Comparison of ENCODE assay signal across 8 mouse cellular contexts in the genomic region with DNA sequence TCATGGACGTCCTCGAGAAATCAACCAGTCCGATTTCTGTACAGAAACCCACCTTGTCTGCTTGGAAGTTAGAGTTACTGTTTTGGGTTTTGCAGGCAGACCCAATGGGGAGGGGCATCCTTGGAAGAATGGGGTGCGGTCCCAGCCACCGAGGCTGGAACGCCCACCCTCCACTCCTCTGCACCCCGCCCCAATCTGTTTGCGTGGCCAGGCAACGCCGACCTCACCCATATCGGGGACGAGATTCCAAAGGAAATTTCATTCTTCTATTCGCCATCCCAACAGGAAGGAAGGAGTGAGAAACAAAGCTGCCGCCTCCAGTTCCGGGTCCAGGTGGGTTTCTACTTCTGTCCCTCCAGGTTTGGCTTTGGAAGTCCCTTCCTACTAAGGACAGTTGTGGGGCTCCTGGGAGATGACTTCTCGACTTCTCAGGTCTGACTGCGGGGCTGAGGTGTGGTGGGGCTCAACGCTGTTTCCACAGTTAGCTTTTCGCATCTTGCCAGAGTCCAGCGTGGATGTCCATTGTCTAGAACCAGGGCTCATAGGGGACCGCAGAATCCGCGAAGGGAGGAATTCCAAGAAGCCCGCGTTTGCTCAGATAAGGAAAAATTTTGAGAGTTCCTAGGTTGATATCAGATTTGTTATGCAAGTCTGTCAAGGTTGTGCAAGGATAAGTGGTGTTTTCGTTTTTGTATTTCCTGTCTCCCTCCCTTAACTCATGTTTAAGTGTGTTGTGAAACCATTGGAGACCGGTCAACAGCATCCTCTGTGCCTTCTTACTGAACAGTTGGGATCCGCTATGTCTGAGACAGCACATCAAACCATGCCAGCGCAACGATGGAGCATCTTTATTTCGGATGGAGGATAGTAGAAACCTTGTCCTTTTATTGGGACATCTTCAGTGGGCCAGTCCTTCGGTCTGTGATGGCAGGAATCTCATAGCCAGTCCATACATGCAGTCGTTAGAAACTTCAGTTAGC. TPM values are rescaled to one million over a fixed set of nuclear protein-coding genes. Genes with fewer than 3 reads are reported as not detected.
DNase-seq lines count a peak whose midpoint lies in the region; ATAC-seq and TF ChIP-seq lines count a peak whose summit lies in the region.

A gene (plus strand): TSS at position 157 of the 980 bp plus-strand sequence.
A gene (plus strand): TSS at position 230 of the 980 bp plus-strand sequence.

- peak; percentile 24 to 50 for DNase-seq in adrenal gland, adult 18-20 months (ENCODE audit: low spot score in 2 of 2)
- DNase-seq in kidney, postnatal 10 days: peak; percentile 67
- peak; percentile 91 for DNase-seq in lung, postnatal 0 days (ENCODE audit: low spot score)
- DNase-seq in ovary, postnatal 14 days (ENCODE audit: low spot score): peak; percentile 38
- no peak for DNase-seq in c-Kit-positive CD71-positive TER-119-positive erythroid progenitor cells, embryonic 14.5 days (ENCODE audit: low spot score)

- ATAC-seq in embryonic facial prominence, embryonic 13.5 days (ENCODE audit: insufficient number of reproducible peaks, insufficient read depth, low FRiP score, low TSS enrichment, low read depth): 0 out of 2 replicates have a peak, but pooled peaks have one; percentile 24
- ATAC-seq in heart, embryonic 12.5 days (ENCODE audit: insufficient number of reproducible peaks, low FRiP score): no peak
- peak; percentile 60 for ATAC-seq in lung, postnatal 0 days

- H3K4me1 ChIP-seq in E14TG2a.4 (replicated peaks; ENCODE audit: low read depth, low read length): peaks cover 18% of the 10 kb centered on the region
- no peaks in the 10 kb centered on the region for H3K4me1 ChIP-seq in embryonic facial prominence, embryonic 13.5 days
- H3K4me1 ChIP-seq in heart, embryonic 12.5 days (replicated peaks): peaks cover 4% of the 10 kb centered on the region; the same call in 1 of the 2 replicates
- no peaks in the 10 kb centered on the region for H3K4me1 ChIP-seq in lung, postnatal 0 days (ENCODE audit: insufficient read depth, low read depth, low read length)

- WGBS in embryonic facial prominence, embryonic 13.5 days: 6% methylated on average over 33 of the region's 33 CpGs
- WGBS in heart, embryonic 12.5 days: 8% methylated on average over 33 of the region's 33 CpGs
- WGBS in lung, postnatal 0 days: 4% methylated on average over 33 of the region's 33 CpGs

- H3K4me3 ChIP-seq in E14TG2a.4 (replicated peaks; ENCODE audit: low read length): peak within 1 kb of the TSS; percentile 89
- H3K4me3 ChIP-seq in embryonic facial prominence, embryonic 13.5 days: peak within 1 kb of the TSS; percentile 73
- H3K4me3 ChIP-seq in heart, embryonic 12.5 days: peak within 1 kb of the TSS; percentile 75
- H3K4me3 ChIP-seq in lung, postnatal 0 days (ENCODE audit: low read depth, low read length): peak within 1 kb of the TSS; percentile 57

- peak within 1 kb of the TSS; percentile 73 for H3K4me2 ChIP-seq in embryonic facial prominence, embryonic 13.5 days
- H3K4me2 ChIP-seq in heart, embryonic 12.5 days: peak within 1 kb of the TSS; percentile 78
- H3K4me2 ChIP-seq in lung, postnatal 0 days (replicated peaks; ENCODE audit: low read depth, low read length): peak within 1 kb of the TSS; percentile 77

- H3K27ac ChIP-seq in embryonic facial prominence, embryonic 13.5 days: peak within 1 kb of the TSS; percentile 88
- H3K27ac ChIP-seq in heart, embryonic 12.5 days (ENCODE audit: poor library complexity, severe bottlenecking): peak within 1 kb of the TSS; percentile 80
- peak within 1 kb of the TSS; percentile 81 for H3K27ac ChIP-seq in lung, postnatal 0 days (ENCODE audit: low read length)

- H3K27me3 ChIP-seq in E14TG2a.4 (ENCODE audit: insufficient read depth, low read length): no peaks in the 10 kb centered on the region
- H3K27me3 ChIP-seq in embryonic facial prominence, embryonic 13.5 days: no peaks in the 10 kb centered on the region
- H3K27me3 ChIP-seq in heart, embryonic 12.5 days (replicated peaks): no peaks in the 10 kb centered on the region
- no peaks in the 10 kb centered on the region for H3K27me3 ChIP-seq in lung, postnatal 0 days (replicated peaks; ENCODE audit: insufficient read depth, low read length)

- no peaks in the 10 kb centered on the region for H3K9me3 ChIP-seq in E14TG2a.4 (ENCODE audit: low read length)
- H3K9me3 ChIP-seq in embryonic facial prominence, embryonic 13.5 days: no peaks in the 10 kb centered on the region
- H3K9me3 ChIP-seq in heart, embryonic 12.5 days (replicated peaks): no peaks in the 10 kb centered on the region
- H3K9me3 ChIP-seq in lung, postnatal 0 days (ENCODE audit: low read length): no peaks in the 10 kb centered on the region

- H3K9ac ChIP-seq in embryonic facial prominence, embryonic 13.5 days: peak within 1 kb of the TSS; percentile 74
- peak within 1 kb of the TSS; percentile 60 for H3K9ac ChIP-seq in heart, embryonic 12.5 days
- H3K9ac ChIP-seq in lung, postnatal 0 days (replicated peaks; ENCODE audit: low read depth): peak within 1 kb of the TSS; percentile 41

- peak; percentile 89 for TF ChIP-seq EP300 in lung, postnatal 0 days (IDR thresholded peaks at IDR 0.05)

- no peak for TF ChIP-seq CTCF in E14TG2a.4 (conservative IDR thresholded peaks at IDR 0.05; ENCODE audit: low read length)
- no peak for TF ChIP-seq CTCF in lung, postnatal 0 days (IDR thresholded peaks at IDR 0.05)

- H3K36me3 ChIP-seq in E14TG2a.4 (ENCODE audit: insufficient read depth, low read length): no peaks in the 10 kb centered on the region
- no peaks in the 10 kb centered on the region for H3K36me3 ChIP-seq in embryonic facial prominence, embryonic 13.5 days
- H3K36me3 ChIP-seq in heart, embryonic 12.5 days: no peaks in the 10 kb centered on the region
- H3K36me3 ChIP-seq in lung, postnatal 0 days (ENCODE audit: insufficient read depth, low read length): no peaks in the 10 kb centered on the region

RNA-seq across cellular contexts. Expression of the first gene that starts in this region (rescaled TPM):
- 10 to 100 TPM; 44.8 to 61.9 TPM for total RNA-seq in adrenal gland, adult 18-20 months (2021)
- 27.4 and 27.6 TPM in 2 replicates for polyA plus RNA-seq in embryonic facial prominence, embryonic 13.5 days (2015; fragmentation: Nextera tagmentation; extraction: Ambion mirVana)
- polyA plus RNA-seq in heart, embryonic 12.5 days (2016; fragmentation: Nextera tagmentation; extraction: Ambion mirVana): 13.7 and 15.0 TPM in 2 replicates
- polyA plus RNA-seq in lung, postnatal 0 days (2015; fragmentation: Nextera tagmentation; extraction: Ambion mirVana): 423 and 443 TPM in 2 replicates

RNA-seq across cellular contexts. Expression of the second gene that starts in this region (rescaled TPM):
- total RNA-seq in adrenal gland, adult 18-20 months (2021): 1 to 10 TPM; 4.9 to 9.2 TPM
- polyA plus RNA-seq in embryonic facial prominence, embryonic 13.5 days (2015; fragmentation: Nextera tagmentation; extraction: Ambion mirVana): 4.6 and 5.7 TPM in 2 replicates
- 2.0 and 3.2 TPM in 2 replicates for polyA plus RNA-seq in heart, embryonic 12.5 days (2016; fragmentation: Nextera tagmentation; extraction: Ambion mirVana)
- polyA plus RNA-seq in lung, postnatal 0 days (2015; fragmentation: Nextera tagmentation; extraction: Ambion mirVana): 41.5 and 45.4 TPM in 2 replicates

Comparison
In these comparisons a context has a peak if more than half of its experiments do, and no peak if none do; other contexts are left out.
1. RNA of the first gene that starts in this region (polyA plus RNA-seq): 423 to 443 TPM in lung, postnatal 0 days; 27.4 to 27.6 TPM in embryonic facial prominence, embryonic 13.5 days and 13.7 to 15.0 TPM in heart, embryonic 12.5 days; every median in the first group is over 10 times any median in the second.
2. Peak in every context shown above with its lines, with median percentiles within 50 percentile points of each other: H3K4me3 ChIP-seq, H3K27ac ChIP-seq, H3K4me2 ChIP-seq and H3K9ac ChIP-seq.